Mouse (Mus musculus): Measurements from ENCODE around the gene Olfr1022.

Olfr1022 gene

DNA sequence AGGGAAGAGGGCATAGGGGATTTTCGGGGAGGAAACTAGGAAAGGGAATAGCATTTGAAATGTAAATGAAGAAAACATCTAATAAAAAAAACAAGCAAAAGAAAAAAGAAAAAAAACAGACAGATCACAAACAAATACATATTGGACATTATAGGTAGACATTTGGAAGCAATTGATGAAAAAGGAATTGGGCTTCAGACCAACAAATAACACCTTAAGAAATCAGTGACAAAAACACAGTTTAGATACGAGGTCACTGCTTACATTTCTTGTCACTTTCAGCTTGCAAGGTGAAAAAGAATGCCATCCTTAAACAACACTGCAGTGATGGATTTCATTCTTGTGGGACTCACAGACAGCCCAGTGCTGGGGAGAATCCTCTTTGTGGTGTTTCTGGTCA lies at the start of gene Olfr1022:
Gene Olfr1022 (plus strand): TSS at position 301 of the 400 bp plus-strand sequence.
- no peak for DNase-seq

DNA sequence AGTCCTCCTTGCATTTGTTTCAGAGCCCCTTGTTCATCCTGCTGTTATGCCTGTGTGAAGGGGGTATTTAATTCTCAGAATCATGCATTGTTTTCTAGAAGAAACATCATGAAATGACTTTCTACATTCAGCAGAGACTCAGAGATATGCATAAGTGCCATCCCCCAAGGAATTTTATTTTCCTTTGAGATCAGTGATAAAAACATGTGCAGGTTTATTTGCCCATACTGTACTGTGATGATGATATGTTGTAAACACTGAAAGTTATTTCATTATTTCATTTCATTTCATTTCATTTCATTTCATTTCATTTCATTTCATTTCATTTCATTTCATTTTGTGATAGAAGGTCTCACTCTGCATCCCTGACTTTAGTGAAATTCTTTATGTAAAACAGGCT lies 23.0 kb upstream of the Olfr1022 start, which contains the start of gene Olfr1019:
Gene Olfr1019 (minus strand): TSS at position 101 of the 400 bp plus-strand sequence.
- no peak for DNase-seq

DNA sequence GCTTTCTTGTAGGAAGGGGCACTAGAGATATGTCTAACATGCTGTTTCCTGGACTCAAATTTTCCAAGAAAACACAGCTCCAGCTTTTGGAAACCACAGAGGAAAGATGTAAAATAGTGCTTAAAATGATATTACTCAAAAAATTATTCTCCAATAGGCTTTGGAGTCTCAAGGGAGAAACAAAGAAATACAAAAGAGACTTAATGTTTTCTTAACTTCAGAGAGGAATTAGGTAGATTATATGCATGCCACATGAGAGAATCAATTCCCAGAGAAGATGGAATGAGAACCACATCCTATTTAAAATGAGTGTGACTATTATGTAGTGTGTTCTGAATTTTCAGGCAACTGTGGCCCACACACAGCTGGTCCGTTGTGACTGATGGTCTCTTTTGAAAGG lies 21.7 kb upstream of the Olfr1022 start, which contains the start of gene Olfr1020:
Gene Olfr1020 (plus strand): TSS at position 301 of the 400 bp plus-strand sequence.
- DNase-seq: no peak

DNA sequence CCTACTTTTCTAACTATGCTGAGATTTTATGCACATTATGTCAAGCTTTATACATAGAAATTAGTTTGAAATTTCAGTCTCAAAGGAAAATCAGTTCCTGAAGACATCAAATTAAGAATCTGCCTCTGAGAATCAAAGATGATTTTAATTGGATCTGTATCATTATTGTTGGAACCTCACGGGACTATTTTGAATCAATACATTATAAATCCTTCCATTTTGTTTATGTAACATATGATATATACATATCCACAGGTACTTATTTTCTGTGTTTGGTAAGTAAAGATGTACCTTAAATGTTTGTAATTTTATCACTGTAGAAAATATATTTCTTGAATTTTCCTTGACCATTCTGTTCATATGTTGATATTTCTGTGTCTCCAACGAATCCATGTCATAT lies 16.9 kb downstream of the Olfr1022 start, which contains the start of gene Olfr1023:
Gene Olfr1023 (plus strand): TSS at position 301 of the 400 bp plus-strand sequence.
- no peak for DNase-seq

DNA sequence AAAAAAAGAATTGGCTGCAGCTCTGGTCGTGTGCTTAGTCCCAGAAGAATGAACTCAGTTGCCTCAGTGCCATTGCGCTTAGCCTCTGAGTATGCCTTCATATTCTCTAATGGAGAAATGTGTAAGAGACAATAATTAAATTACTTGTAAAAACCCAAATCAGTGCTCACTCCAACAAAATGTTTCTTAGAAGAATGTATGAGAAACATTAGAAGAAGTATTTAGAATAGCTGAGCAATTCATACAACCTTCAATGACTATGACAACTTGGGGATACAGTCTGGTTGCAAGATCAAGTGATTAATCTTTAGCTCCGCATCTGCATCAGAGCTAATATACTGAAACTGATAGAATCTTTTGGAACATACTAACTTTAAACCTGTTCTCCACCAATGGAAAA lies 36.6 kb downstream of the Olfr1022 start, which contains the start of gene Olfr1024:
Gene Olfr1024 (minus strand): TSS at position 101 of the 400 bp plus-strand sequence.
- DNase-seq: no peak

DNA sequence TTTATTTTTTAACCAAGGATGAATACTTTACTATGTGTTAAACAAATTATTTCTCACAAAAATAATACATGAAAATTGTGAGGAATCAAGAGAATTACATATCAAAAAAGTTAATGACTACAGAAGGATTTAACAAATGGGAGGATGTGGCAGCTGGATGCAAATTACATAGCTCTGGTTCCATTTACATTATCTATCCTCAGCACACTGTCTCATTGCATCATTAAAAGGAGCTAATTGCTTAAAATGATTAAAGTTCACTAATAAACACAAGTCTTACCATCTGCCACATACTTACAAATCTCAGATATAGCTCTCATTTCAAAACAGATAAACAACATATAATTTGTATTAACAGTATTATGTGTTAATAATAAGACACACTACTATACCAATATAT lies 44.8 kb downstream of the Olfr1022 start:
- no peak for DNase-seq

DNA sequence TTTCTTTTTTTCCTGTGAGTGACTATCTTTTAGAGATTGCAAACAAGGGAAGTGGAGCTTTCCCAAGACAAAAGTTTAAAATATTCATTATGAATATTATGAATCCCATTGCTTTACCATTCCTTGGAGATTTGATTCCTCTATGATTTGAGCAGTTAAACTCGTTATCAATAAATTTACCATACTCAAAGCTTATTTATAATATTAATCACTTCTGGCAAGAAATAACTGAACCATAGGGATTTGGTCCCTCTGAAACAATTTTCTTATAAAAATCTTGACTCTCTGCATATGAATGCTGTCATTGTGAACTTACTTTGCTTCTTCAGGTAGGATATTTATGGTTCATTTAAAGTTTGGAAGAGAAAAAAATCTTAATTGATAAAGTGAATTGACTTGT lies 46.5 kb downstream of the Olfr1022 start, which contains the start of gene Olfr1025-ps1:
Gene Olfr1025-ps1 (plus strand): TSS at position 301 of the 400 bp plus-strand sequence.
- DNase-seq: no peak
